Mouse (Mus musculus) heart, adult 2 months (tissue): ENCODE data around the gene Ddx11.

Source experiments
- CTCF ChIP-seq: fragments of 200-600 bp; IDR thresholded peaks from 2 replicates; pipeline ENCODE4 v1.8.1; 2022; ENCODE audit warnings: antibody characterized with exemption, mild to moderate bottlenecking, moderate library complexity
- EP300 ChIP-seq: fragments of 200-500 bp; IDR thresholded peaks from 2 replicates; pipeline ENCODE4 v1.6.1; 2011; ENCODE audit warnings: low read depth, low read length, control low read depth; ENCODE audit not compliant: insufficient read depth
- POLR2A ChIP-seq: fragments of 200-500 bp; IDR thresholded peaks from 2 replicates; pipeline ENCODE4 v1.6.1; 2011; ENCODE audit warnings: mild to moderate bottlenecking, low read depth, low read length, control low read depth; ENCODE audit not compliant: insufficient read depth

DNA sequence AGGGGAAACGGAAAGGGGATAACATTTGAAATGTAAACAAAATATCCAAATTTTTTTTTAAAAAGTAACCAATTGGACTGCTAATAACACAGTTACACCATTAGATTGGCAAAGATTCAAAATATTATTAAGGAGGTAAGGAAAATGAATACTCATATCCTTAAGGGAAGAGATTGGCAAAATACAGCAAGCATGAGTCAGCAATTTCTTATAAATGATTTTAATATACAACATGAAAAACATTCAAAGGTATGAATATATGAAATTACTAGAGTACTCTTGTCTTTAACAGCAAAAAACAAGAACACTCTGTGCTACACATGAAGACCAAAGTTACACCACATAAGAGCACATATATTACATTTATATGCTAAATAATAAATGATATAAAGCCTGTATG is 38.3 kb upstream of the Ddx11 start:
- TF ChIP-seq POLR2A (no peak), CTCF (no peak), EP300 (no peak)
